Mouse (Mus musculus): ENCODE measurements at regions not wholly inside any gene's neighbourhood (a gene's known extent, or its start where the extent isn't known, plus 50 kb on each side); places are given as distances from the start of the nearest gene placed in this dataset.

- no peak overlapping the region for H3K27ac ChIP-seq (ENCODE audit: low read depth, low read length)
These were observed 70.0 kb upstream of the Frem1 start for GRCm38 (mm10) chr4:83122003-83122667.

GRCm38 (mm10) chr4:83108659-83108967 lies 56.5 kb upstream of the Frem1 start:
- H3K4me1 ChIP-seq (ENCODE audit: insufficient read depth): no peaks in the 10 kb centered on the region
- no peak overlapping the region for H3K4me3 ChIP-seq (ENCODE audit: low read depth, low read length)
- 61% methylated on average over 3 of the region's 3 CpGs for WGBS
- H3K27ac ChIP-seq (ENCODE audit: low read depth, low read length): no peak overlapping the region
- TF ChIP-seq CTCF (IDR thresholded peaks at IDR 0.05; ENCODE audit: low read depth): no peak
- H3K9me3 ChIP-seq (ENCODE audit: low read length): no peaks in the 10 kb centered on the region
- no peak for ATAC-seq
- H3K36me3 ChIP-seq (ENCODE audit: insufficient read depth): no peaks in the 10 kb centered on the region
- no peak for DNase-seq
- H3K27me3 ChIP-seq (ENCODE audit: insufficient read depth, low read length): no peaks in the 10 kb centered on the region
- no peak overlapping the region for H3K9ac ChIP-seq
- no peak overlapping the region for H3K4me2 ChIP-seq (ENCODE audit: low read depth)

More at GRCm38 (mm10) chr4:83122003-83122667, 70.0 kb upstream of the Frem1 start:
- no peaks in the 10 kb centered on the region for H3K4me1 ChIP-seq (ENCODE audit: insufficient read depth)
- no peaks in the 10 kb centered on the region for H3K27me3 ChIP-seq (ENCODE audit: insufficient read depth, low read length)
- H3K9ac ChIP-seq: no peak overlapping the region
- H3K9me3 ChIP-seq (ENCODE audit: low read length): no peaks in the 10 kb centered on the region
- H3K4me3 ChIP-seq (ENCODE audit: low read depth, low read length): no peak overlapping the region
- ATAC-seq (no peak), DNase-seq (no peak)
- WGBS: 88% methylated on average over 6 of the region's 6 CpGs
- TF ChIP-seq CTCF (IDR thresholded peaks at IDR 0.05; ENCODE audit: low read depth): no peak
- H3K36me3 ChIP-seq (ENCODE audit: insufficient read depth): no peaks in the 10 kb centered on the region
- H3K4me2 ChIP-seq (ENCODE audit: low read depth): no peak overlapping the region

GRCm38 (mm10) chr4:83107958-83108658 lies 56.0 kb upstream of the Frem1 start:
- H3K27me3 ChIP-seq (ENCODE audit: insufficient read depth, low read length): no peaks in the 10 kb centered on the region
- no peak overlapping the region for H3K27ac ChIP-seq (ENCODE audit: low read depth, low read length)
- no peak overlapping the region for H3K4me2 ChIP-seq (ENCODE audit: low read depth)
- H3K9ac ChIP-seq: no peak overlapping the region
- H3K36me3 ChIP-seq (ENCODE audit: insufficient read depth): no peaks in the 10 kb centered on the region
- DNase-seq: no peak
- 76% methylated on average over 11 of the region's 11 CpGs for WGBS
- no peaks in the 10 kb centered on the region for H3K9me3 ChIP-seq (ENCODE audit: low read length)
- no peak for TF ChIP-seq CTCF (IDR thresholded peaks at IDR 0.05; ENCODE audit: low read depth)
- no peak overlapping the region for H3K4me3 ChIP-seq (ENCODE audit: low read depth, low read length)
- no peak for ATAC-seq
- H3K4me1 ChIP-seq (ENCODE audit: insufficient read depth): no peaks in the 10 kb centered on the region

GRCm38 (mm10) chr4:83107161-83107560 lies 55.0 kb upstream of the Frem1 start:
- DNase-seq (no peak), ATAC-seq (no peak)
- no peak for TF ChIP-seq CTCF (IDR thresholded peaks at IDR 0.05; ENCODE audit: low read depth)
- H3K4me3 ChIP-seq (ENCODE audit: low read depth, low read length): no peak overlapping the region
- H3K4me1 ChIP-seq (ENCODE audit: insufficient read depth): no peaks in the 10 kb centered on the region
- H3K27ac ChIP-seq (ENCODE audit: low read depth, low read length): no peak overlapping the region
- no peak overlapping the region for H3K9ac ChIP-seq
- 83% methylated on average over 2 of the region's 2 CpGs for WGBS
- H3K27me3 ChIP-seq (ENCODE audit: insufficient read depth, low read length): no peaks in the 10 kb centered on the region
- no peaks in the 10 kb centered on the region for H3K36me3 ChIP-seq (ENCODE audit: insufficient read depth)
- no peak overlapping the region for H3K4me2 ChIP-seq (ENCODE audit: low read depth)
- no peaks in the 10 kb centered on the region for H3K9me3 ChIP-seq (ENCODE audit: low read length)

- Histone ChIP-seq H3K4me3 (ENCODE audit: low read depth, low read length) (no peak overlapping the region), H3K36me3 (ENCODE audit: insufficient read depth) (no peaks in the 10 kb centered on the region), H3K4me2 (ENCODE audit: low read depth) (no peak overlapping the region), H3K27me3 (ENCODE audit: insufficient read depth, low read length) (no peaks in the 10 kb centered on the region), H3K27ac (ENCODE audit: low read depth, low read length) (no peak overlapping the region), H3K9ac (no peak overlapping the region), H3K9me3 (ENCODE audit: low read length) (no peaks in the 10 kb centered on the region), H3K4me1 (ENCODE audit: insufficient read depth) (no peaks in the 10 kb centered on the region)
- 80% methylated on average over 5 of the region's 5 CpGs for WGBS
- no peak for ATAC-seq
- no peak for TF ChIP-seq CTCF (IDR thresholded peaks at IDR 0.05; ENCODE audit: low read depth)
- DNase-seq: no peak
These were observed 52.0 kb upstream of the Frem1 start for GRCm38 (mm10) chr4:83104045-83104681.

- no peaks in the 10 kb centered on the region for H3K4me1 ChIP-seq (ENCODE audit: insufficient read depth)
- no peak for ATAC-seq
- no peaks in the 10 kb centered on the region for H3K27me3 ChIP-seq (ENCODE audit: insufficient read depth, low read length)
- H3K9ac ChIP-seq: no peak overlapping the region
- no peaks in the 10 kb centered on the region for H3K36me3 ChIP-seq (ENCODE audit: insufficient read depth)
- 84% methylated on average over 2 of the region's 2 CpGs for WGBS
- no peak overlapping the region for H3K27ac ChIP-seq (ENCODE audit: low read depth, low read length)
- no peak overlapping the region for H3K4me2 ChIP-seq (ENCODE audit: low read depth)
- H3K4me3 ChIP-seq (ENCODE audit: low read depth, low read length): no peak overlapping the region
- DNase-seq: no peak
- no peaks in the 10 kb centered on the region for H3K9me3 ChIP-seq (ENCODE audit: low read length)
- TF ChIP-seq CTCF (IDR thresholded peaks at IDR 0.05; ENCODE audit: low read depth): no peak
These were observed 50.8 kb upstream of the Frem1 start for GRCm38 (mm10) chr4:83102893-83103292.

GRCm38 (mm10) chr4:83102022-83102421 lies 49.9 kb upstream of the Frem1 start:
- H3K9ac ChIP-seq: no peak overlapping the region
- ATAC-seq (no peak), DNase-seq (no peak)
- H3K9me3 ChIP-seq (ENCODE audit: low read length): no peaks in the 10 kb centered on the region
- H3K4me1 ChIP-seq (ENCODE audit: insufficient read depth): no peaks in the 10 kb centered on the region
- WGBS: 80% methylated on average over 3 of the region's 3 CpGs
- H3K27me3 ChIP-seq (ENCODE audit: insufficient read depth, low read length): no peaks in the 10 kb centered on the region
- no peak overlapping the region for H3K4me2 ChIP-seq (ENCODE audit: low read depth)
- no peak for TF ChIP-seq CTCF (IDR thresholded peaks at IDR 0.05; ENCODE audit: low read depth)
- no peaks in the 10 kb centered on the region for H3K36me3 ChIP-seq (ENCODE audit: insufficient read depth)
- no peak overlapping the region for H3K4me3 ChIP-seq (ENCODE audit: low read depth, low read length)
- H3K27ac ChIP-seq (ENCODE audit: low read depth, low read length): no peak overlapping the region

Data from forebrain, postnatal 0 days (tissue).